Mouse (Mus musculus): ENCODE measurements around the gene Pkm. TPM values are rescaled to one million over a fixed set of nuclear protein-coding genes. Genes with fewer than 3 reads are reported as not detected.

The Pkm gene
- polyA plus RNA-seq, 1 experiment: 510 TPM

DNA sequence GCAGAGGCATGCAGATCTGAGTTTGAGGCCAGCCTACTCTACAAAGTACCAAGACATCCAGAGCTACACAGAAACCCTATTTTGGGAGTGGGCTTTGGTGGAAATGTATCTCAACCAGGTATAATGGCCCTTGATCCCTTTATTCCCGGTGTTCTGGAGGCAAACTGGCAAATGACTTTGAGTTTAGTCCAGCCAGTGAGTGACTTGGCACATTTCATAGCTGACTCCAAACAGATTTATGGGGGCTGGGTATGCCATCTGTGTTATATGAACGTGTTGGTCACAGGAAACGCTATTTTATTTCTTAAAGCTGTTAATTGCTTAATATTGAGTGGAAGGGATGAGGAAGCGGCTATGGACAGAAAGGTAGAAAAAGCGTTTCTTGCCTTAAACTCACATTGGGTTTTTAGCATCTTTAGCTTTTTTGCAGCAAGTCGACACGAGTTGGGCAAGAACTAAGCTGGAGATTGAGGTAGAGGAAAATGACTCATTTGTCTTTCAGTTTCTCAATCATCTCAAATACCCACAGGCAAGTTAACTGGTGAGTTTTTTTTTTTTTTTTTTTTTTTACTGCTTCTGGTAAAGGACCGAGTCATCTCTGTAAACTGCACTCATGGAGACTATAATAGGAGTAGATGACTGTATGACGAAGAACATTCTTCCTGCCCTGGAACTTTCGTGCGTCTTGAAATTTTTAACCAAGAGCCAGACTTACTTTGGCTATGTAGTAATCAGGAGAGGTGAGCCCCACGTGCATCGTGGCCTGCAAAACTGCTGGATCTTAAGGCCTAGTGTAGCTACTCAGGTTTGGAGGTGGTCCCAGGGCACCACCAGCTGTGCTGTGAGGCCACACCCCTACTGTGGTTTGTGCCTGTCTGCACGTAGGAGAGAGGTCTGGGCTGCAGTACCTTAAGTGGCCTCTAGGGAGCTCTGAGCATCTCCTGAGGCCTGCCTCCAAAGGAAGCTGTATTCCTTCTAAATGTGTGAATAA, 3.2 kb downstream of the Pkm start:
- Histone ChIP-seq H3K27me3 (ENCODE audit: control insufficient read depth, insufficient read depth, low read length) (no peaks in the 10 kb centered on the region), H3K36me3 (ENCODE audit: control insufficient read depth, insufficient read depth, low read length) (no peaks in the 10 kb centered on the region), H3K4me3 (ENCODE audit: control insufficient read depth, low read depth, low read length) (peak overlapping the region; percentile 79), H3K27ac (ENCODE audit: control insufficient read depth, insufficient read depth, low read depth, low read length) (no peak overlapping the region; the same call in 1 of the 2 replicates), H3K4me1 (ENCODE audit: control insufficient read depth, insufficient read depth, low read length) (peaks cover 26% of the 10 kb centered on the region)
- TF ChIP-seq POLR2A (IDR thresholded peaks at IDR 0.05; ENCODE audit: control insufficient read depth, low read depth, low read length) (peak; percentile 31; the same call in 1 of the 2 replicates), CTCF (IDR thresholded peaks at IDR 0.05; ENCODE audit: control insufficient read depth, insufficient read depth, insufficient replicate concordance, low read depth, low read length) (peak; percentile 81; the same call in 1 of the 2 replicates)

DNA sequence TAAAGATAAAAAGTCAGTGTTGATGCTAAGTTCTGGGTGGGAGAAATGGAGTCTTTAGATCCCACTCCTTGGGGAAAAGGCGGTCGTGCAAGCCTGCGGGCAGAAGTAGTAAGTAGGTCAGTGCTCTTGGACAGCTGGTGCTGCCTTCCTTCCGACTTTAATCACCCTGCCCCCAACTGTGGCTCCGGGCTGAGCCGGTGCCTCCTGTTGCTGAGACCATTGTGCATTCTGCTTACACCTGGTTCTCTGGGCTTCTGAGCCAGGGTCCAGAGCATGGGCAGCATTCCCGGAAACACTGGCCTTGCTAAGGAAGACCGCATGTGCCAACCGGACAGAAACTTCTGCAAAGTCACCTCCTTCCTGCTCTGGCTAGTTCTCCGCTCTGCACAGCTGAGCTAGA, 4.3 kb downstream of the Pkm start:
- H3K4me1 ChIP-seq (ENCODE audit: control insufficient read depth, insufficient read depth, low read length): peaks cover 26% of the 10 kb centered on the region
- peak overlapping the region; percentile 86 for H3K4me3 ChIP-seq (ENCODE audit: control insufficient read depth, low read depth, low read length)
- TF ChIP-seq POLR2A (IDR thresholded peaks at IDR 0.05; ENCODE audit: control insufficient read depth, low read depth, low read length): no peak
- TF ChIP-seq CTCF (IDR thresholded peaks at IDR 0.05; ENCODE audit: control insufficient read depth, insufficient read depth, insufficient replicate concordance, low read depth, low read length): no peak
- no peaks in the 10 kb centered on the region for H3K36me3 ChIP-seq (ENCODE audit: control insufficient read depth, insufficient read depth, low read length)
- H3K27me3 ChIP-seq (ENCODE audit: control insufficient read depth, insufficient read depth, low read length): no peaks in the 10 kb centered on the region
- H3K27ac ChIP-seq (ENCODE audit: control insufficient read depth, insufficient read depth, low read depth, low read length): no peak overlapping the region

DNA sequence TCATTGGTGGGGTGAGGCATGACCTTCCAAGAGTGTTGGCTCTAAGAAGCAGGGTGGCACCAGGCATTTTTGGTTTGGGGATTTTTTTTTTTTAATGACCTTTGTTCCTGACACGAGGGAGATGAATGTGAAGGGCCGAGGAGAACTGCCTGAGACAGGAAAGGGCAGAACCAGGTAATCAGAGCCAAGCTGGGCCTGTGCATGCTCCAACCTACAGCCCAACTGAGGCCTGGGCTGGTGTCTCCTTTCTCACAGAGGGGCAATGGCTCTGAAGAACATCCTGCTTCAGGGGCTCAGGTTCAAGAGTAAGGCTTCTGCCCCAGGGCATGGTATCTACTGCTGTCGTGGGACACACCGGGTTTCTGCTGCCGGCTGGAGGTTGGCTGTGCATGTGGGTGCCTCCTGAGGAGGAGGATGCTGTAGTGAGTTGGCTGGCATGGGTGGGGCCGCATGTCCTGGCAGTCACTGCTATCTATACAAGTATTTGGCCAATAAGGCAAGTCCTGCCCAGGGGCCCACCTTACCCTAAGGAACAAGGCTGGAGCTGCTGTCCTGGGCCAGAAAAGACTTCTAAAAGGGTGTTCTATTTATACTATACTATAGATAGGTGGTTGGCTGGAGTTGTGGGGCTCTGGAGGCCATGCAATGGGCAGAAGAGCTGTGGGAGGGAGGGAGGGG, 5.3 kb downstream of the Pkm start:
- no peaks in the 10 kb centered on the region for H3K36me3 ChIP-seq (ENCODE audit: control insufficient read depth, insufficient read depth, low read length)
- TF ChIP-seq CTCF (IDR thresholded peaks at IDR 0.05; ENCODE audit: control insufficient read depth, insufficient read depth, insufficient replicate concordance, low read depth, low read length) (no peak), POLR2A (IDR thresholded peaks at IDR 0.05; ENCODE audit: control insufficient read depth, low read depth, low read length) (no peak)
- H3K27ac ChIP-seq (ENCODE audit: control insufficient read depth, insufficient read depth, low read depth, low read length): peak overlapping the region; percentile 58; the same call in 1 of the 2 replicates
- peaks cover 21% of the 10 kb centered on the region for H3K4me1 ChIP-seq (ENCODE audit: control insufficient read depth, insufficient read depth, low read length)
- no peaks in the 10 kb centered on the region for H3K27me3 ChIP-seq (ENCODE audit: control insufficient read depth, insufficient read depth, low read length)
- H3K4me3 ChIP-seq (ENCODE audit: control insufficient read depth, low read depth, low read length): peak overlapping the region; percentile 86

DNA sequence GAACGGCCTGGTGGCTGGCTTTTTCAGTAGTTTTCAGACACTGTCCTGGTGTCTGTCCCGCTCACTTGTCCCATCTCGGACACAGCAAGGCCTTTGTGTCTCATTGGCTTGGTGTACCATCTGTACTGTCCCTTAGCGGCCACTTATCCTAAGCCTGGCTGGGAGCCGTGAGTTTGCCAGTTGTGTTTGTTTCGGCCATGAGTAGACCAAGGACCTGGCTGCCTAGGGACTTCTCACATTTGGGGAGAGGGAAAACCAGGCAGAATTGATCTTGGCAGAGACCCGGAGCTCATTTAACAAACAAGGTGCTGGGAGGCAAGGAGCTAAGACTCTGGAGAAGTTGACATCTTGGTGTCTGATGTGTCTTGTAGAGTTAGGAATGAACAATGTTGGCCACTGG, 7.1 kb downstream of the Pkm start:
- peak overlapping the region; percentile 60 for H3K4me3 ChIP-seq (ENCODE audit: control insufficient read depth, low read depth, low read length)
- no peaks in the 10 kb centered on the region for H3K36me3 ChIP-seq (ENCODE audit: control insufficient read depth, insufficient read depth, low read length)
- H3K27ac ChIP-seq (ENCODE audit: control insufficient read depth, insufficient read depth, low read depth, low read length): no peak overlapping the region; the same call in 1 of the 2 replicates
- TF ChIP-seq CTCF (IDR thresholded peaks at IDR 0.05; ENCODE audit: control insufficient read depth, insufficient read depth, insufficient replicate concordance, low read depth, low read length): no peak
- TF ChIP-seq POLR2A (IDR thresholded peaks at IDR 0.05; ENCODE audit: control insufficient read depth, low read depth, low read length): no peak
- no peaks in the 10 kb centered on the region for H3K27me3 ChIP-seq (ENCODE audit: control insufficient read depth, insufficient read depth, low read length)
- peaks cover 12% of the 10 kb centered on the region for H3K4me1 ChIP-seq (ENCODE audit: control insufficient read depth, insufficient read depth, low read length)

DNA sequence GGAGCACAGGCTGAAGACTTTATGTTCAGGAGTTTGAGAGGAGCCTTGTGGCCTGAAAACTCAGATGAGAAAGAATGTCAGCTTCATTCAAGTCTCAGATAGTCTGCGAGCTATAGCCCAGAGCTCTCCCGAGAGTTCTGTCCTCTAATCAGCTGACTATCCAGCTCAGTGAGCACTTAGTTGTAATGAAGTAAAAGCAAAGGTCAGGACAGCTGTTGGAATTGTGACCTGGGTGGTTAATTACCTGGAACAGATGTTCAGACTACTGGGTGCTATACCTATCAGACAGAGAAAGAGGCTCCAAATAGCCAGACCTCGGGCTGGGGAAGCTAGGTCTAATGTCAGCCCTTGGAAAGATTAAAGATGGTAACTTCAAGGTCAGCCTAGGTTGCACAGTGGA, 7.8 kb downstream of the Pkm start:
- H3K4me1 ChIP-seq (ENCODE audit: control insufficient read depth, insufficient read depth, low read length): peaks cover 12% of the 10 kb centered on the region
- H3K36me3 ChIP-seq (ENCODE audit: control insufficient read depth, insufficient read depth, low read length): no peaks in the 10 kb centered on the region
- no peak overlapping the region for H3K27ac ChIP-seq (ENCODE audit: control insufficient read depth, insufficient read depth, low read depth, low read length)
- H3K27me3 ChIP-seq (ENCODE audit: control insufficient read depth, insufficient read depth, low read length): no peaks in the 10 kb centered on the region
- H3K4me3 ChIP-seq (ENCODE audit: control insufficient read depth, low read depth, low read length): peak overlapping the region; percentile 1; the same call in 1 of the 2 replicates
- no peak for TF ChIP-seq POLR2A (IDR thresholded peaks at IDR 0.05; ENCODE audit: control insufficient read depth, low read depth, low read length)
- no peak for TF ChIP-seq CTCF (IDR thresholded peaks at IDR 0.05; ENCODE audit: control insufficient read depth, insufficient read depth, insufficient replicate concordance, low read depth, low read length)

DNA sequence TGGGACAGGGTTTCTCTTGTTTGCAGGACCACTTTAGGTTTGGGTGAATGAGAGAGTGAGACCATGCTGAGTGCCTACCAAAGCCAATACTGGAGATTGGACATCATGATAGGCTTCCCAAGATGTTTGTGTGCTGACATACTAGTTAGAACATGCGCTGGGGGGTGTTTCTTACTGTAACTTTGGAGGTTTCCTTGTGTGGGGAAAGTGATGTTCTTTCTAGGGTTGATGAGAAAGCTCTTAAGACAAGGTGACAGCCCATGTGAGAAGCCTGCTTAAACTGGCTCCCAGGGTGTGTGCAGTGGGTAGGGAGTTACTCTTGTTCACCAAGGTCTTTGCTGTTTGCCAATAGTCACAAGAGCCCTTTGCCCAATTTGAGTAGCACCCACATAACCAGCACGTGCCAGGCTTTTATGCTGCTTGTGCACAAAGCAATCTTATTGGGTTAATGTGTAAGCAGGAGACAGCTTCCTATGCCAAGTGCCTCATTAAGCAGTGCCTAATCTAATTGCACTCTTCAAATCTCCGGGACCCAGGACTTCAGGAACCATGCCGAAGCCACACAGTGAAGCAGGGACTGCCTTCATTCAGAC, 8.6 kb downstream of the Pkm start:
- TF ChIP-seq CTCF (IDR thresholded peaks at IDR 0.05; ENCODE audit: control insufficient read depth, insufficient read depth, insufficient replicate concordance, low read depth, low read length): no peak
- no peak for TF ChIP-seq POLR2A (IDR thresholded peaks at IDR 0.05; ENCODE audit: control insufficient read depth, low read depth, low read length)

More for the DNA sequence above, 8.6 kb downstream of the Pkm start:
- Histone ChIP-seq H3K27me3 (ENCODE audit: control insufficient read depth, insufficient read depth, low read length) (no peaks in the 10 kb centered on the region), H3K4me1 (ENCODE audit: control insufficient read depth, insufficient read depth, low read length) (peaks cover 9% of the 10 kb centered on the region), H3K36me3 (ENCODE audit: control insufficient read depth, insufficient read depth, low read length) (no peaks in the 10 kb centered on the region), H3K27ac (ENCODE audit: control insufficient read depth, insufficient read depth, low read depth, low read length) (no peak overlapping the region), H3K4me3 (ENCODE audit: control insufficient read depth, low read depth, low read length) (peak overlapping the region; percentile 5; the same call in 1 of the 2 replicates)

All from testis, adult 2 months (tissue).